Mouse (Mus musculus) olfactory bulb, adult 2 months (tissue): ENCODE results near the gene Fam186a.

Source experiments
- CTCF ChIP-seq: fragments of 200-500 bp; IDR thresholded peaks from 2 replicates; pipeline ENCODE4 v1.5.1; 2012; ENCODE audit warnings: low read depth, mild to moderate bottlenecking, low read length, moderate library complexity; ENCODE audit not compliant: insufficient read depth
- POLR2A ChIP-seq: fragments of 200-500 bp; IDR thresholded peaks from 2 replicates; pipeline ENCODE4 v1.6.1; 2012; ENCODE audit warnings: mild to moderate bottlenecking, low read depth, low read length, moderate library complexity; ENCODE audit not compliant: insufficient read depth

DNA sequence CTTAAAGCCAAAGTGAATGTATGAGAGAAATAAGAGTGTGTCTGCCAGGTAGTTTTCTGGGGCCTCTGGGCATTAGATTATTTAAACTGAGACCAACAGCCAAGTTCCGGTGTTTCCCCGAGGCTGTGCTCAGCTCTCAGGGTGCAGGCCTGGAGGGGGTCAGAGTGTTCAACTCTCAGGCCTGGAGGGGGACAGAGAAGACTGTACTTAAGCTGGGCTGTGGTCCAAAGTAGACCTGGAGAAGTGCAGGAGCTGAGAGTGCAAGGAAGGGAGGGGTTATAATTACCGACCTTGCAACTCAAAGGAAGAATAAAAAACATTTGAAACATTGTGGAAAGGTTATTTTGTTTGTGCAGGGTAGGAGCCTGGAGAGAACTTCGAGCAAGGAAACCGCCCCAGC lies 52.2 kb downstream of the Fam186a start:
- TF ChIP-seq CTCF (no peak), POLR2A (no peak)
